Mouse (Mus musculus): Measurements from ENCODE around the gene Carm1.

DNA sequence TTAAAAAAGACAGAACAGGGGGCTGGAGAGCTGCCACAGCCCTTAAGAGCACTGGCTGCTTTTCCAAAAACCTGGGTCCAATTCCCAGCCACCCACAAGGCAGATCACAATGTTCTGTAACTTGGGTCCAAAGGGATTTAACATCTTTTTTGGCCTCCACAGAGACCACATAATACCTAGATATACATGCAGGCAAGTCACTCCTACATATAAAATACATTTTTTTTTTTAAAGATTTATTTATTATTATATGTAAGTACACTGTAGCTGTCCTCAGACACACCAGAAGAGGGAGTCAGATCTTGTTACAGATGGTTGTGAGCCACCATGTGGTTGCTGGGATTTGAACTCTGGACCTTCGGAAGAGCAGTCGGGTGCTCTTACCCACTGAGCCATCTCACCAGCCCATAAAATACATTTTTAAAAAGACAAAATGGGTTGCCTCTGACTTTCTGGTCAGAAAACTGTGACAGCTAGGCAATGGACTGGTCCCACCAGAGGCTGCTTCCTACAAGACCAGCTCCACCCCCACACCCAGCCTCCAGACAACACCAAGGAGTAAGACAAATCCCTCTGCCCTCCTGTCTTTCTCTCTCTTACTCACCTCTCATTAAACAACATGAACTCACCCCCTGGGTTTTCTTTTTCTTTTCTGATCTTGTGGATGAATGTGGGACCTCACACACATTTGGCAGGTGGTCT, 19.4 kb upstream of the Carm1 start:
- TF ChIP-seq POLR2A (IDR thresholded peaks at IDR 0.05; ENCODE audit: insufficient read depth, low read depth, low read length), result no peak
- TF ChIP-seq CTCF (IDR thresholded peaks at IDR 0.05; ENCODE audit: insufficient read depth, low read depth, low read length), result no peak
